ENCODE assay signal across 8 mouse cellular contexts in the genomic region with DNA sequence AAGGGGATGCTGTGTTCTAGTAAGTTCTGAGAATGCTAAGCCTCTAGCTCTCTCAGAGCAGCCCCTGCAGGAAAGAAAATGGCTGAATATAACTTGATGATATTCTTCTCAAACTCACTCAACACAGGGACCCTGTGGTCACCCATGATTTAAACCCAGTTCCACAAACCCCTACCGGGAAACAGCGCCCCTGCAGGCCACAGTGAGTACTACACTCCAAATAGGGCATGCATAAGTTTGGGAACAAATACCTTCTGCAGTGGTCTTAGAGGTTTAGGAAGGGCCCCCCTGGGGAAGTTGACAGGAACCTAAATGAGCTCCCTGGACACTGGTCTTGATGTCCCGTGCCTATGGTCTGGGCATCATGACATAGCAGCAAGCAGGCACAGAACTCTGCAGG. TPM values are rescaled to one million over a fixed set of nuclear protein-coding genes. Genes with fewer than 3 reads are reported as not detected.
DNase-seq lines count a peak whose midpoint lies in the region; ATAC-seq and TF ChIP-seq lines count a peak whose summit lies in the region.

No protein-coding gene starts in this region.

- H3K27me3 ChIP-seq in forebrain, postnatal 0 days (ENCODE audit: insufficient read depth, low read length) = no peaks in the 10 kb centered on the region
- no peaks in the 10 kb centered on the region for H3K27me3 ChIP-seq in forebrain, embryonic 16.5 days (replicated peaks; ENCODE audit: control insufficient read depth, insufficient read depth, low read length)
- H3K27me3 ChIP-seq in midbrain, postnatal 0 days (ENCODE audit: insufficient read depth, low read length) = no peaks in the 10 kb centered on the region
- H3K27me3 ChIP-seq in midbrain, embryonic 13.5 days = no peaks in the 10 kb centered on the region
- H3K27me3 ChIP-seq in limb, embryonic 10.5 days (ENCODE audit: low read depth, poor library complexity, severe bottlenecking) = no peaks in the 10 kb centered on the region

- DNase-seq in forebrain, postnatal 0 days = no peak
- no peak for DNase-seq in midbrain, postnatal 0 days (ENCODE audit: low spot score)
- peak; percentile 49 for DNase-seq in limb, embryonic 10.5 days (ENCODE audit: low spot score)
- DNase-seq in thymus, postnatal 14 days = peak; percentile 51
- DNase-seq in heart, adult 8-10 months (ENCODE audit: low spot score) = no peak

- TF ChIP-seq CTCF in forebrain, postnatal 0 days (IDR thresholded peaks at IDR 0.05; ENCODE audit: low read depth) = peak; percentile 69
- peak; percentile 73 for TF ChIP-seq CTCF in midbrain, postnatal 0 days (IDR thresholded peaks at IDR 0.05)

- no peak overlapping the region for H3K27ac ChIP-seq in forebrain, postnatal 0 days (ENCODE audit: low read depth, low read length)
- no peak overlapping the region for H3K27ac ChIP-seq in forebrain, embryonic 16.5 days (ENCODE audit: low read length)
- no peak overlapping the region for H3K27ac ChIP-seq in midbrain, postnatal 0 days (ENCODE audit: low read depth, low read length)
- no peak overlapping the region for H3K27ac ChIP-seq in midbrain, embryonic 13.5 days
- H3K27ac ChIP-seq in limb, embryonic 10.5 days = no peak overlapping the region

- H3K4me2 ChIP-seq in forebrain, postnatal 0 days (ENCODE audit: low read depth) = no peak overlapping the region
- H3K4me2 ChIP-seq in forebrain, embryonic 16.5 days (ENCODE audit: low read length) = no peak overlapping the region
- H3K4me2 ChIP-seq in midbrain, postnatal 0 days (ENCODE audit: low read depth, low read length, poor library complexity, severe bottlenecking) = no peak overlapping the region
- H3K4me2 ChIP-seq in midbrain, embryonic 13.5 days (replicated peaks) = no peak overlapping the region

- no peaks in the 10 kb centered on the region for H3K36me3 ChIP-seq in forebrain, postnatal 0 days (ENCODE audit: insufficient read depth)
- no peaks in the 10 kb centered on the region for H3K36me3 ChIP-seq in forebrain, embryonic 16.5 days (ENCODE audit: control insufficient read depth, insufficient read depth)
- H3K36me3 ChIP-seq in midbrain, postnatal 0 days (ENCODE audit: insufficient read depth, low read length) = no peaks in the 10 kb centered on the region
- no peaks in the 10 kb centered on the region for H3K36me3 ChIP-seq in midbrain, embryonic 13.5 days
- H3K36me3 ChIP-seq in limb, embryonic 10.5 days = no peaks in the 10 kb centered on the region

- no peak for ATAC-seq in forebrain, postnatal 0 days
- ATAC-seq in forebrain, embryonic 16.5 days = no peak
- ATAC-seq in midbrain, postnatal 0 days (ENCODE audit: low FRiP score) = no peak
- ATAC-seq in midbrain, embryonic 13.5 days = no peak
- ATAC-seq in frontal cortex, adult (ENCODE audit: low TSS enrichment) = no peak

- 42% methylated on average over 3 of the region's 3 CpGs for WGBS in forebrain, postnatal 0 days
- WGBS in forebrain, embryonic 16.5 days = 38% methylated on average over 3 of the region's 3 CpGs
- WGBS in midbrain, postnatal 0 days = 57% methylated on average over 3 of the region's 3 CpGs
- WGBS in midbrain, embryonic 13.5 days = 46% methylated on average over 3 of the region's 3 CpGs
- 52% methylated on average over 3 of the region's 3 CpGs for WGBS in limb, embryonic 10.5 days

- no peak overlapping the region for H3K9ac ChIP-seq in forebrain, postnatal 0 days
- H3K9ac ChIP-seq in forebrain, embryonic 16.5 days (replicated peaks; ENCODE audit: low read depth, low read length) = no peak overlapping the region
- no peak overlapping the region for H3K9ac ChIP-seq in midbrain, postnatal 0 days (replicated peaks; ENCODE audit: low read length, poor library complexity, severe bottlenecking)
- no peak overlapping the region for H3K9ac ChIP-seq in midbrain, embryonic 13.5 days (replicated peaks)

- no peak overlapping the region for H3K4me3 ChIP-seq in forebrain, postnatal 0 days (ENCODE audit: low read depth, low read length)
- H3K4me3 ChIP-seq in forebrain, embryonic 16.5 days (replicated peaks; ENCODE audit: low read length) = no peak overlapping the region
- H3K4me3 ChIP-seq in midbrain, postnatal 0 days (ENCODE audit: low read depth, low read length) = no peak overlapping the region
- no peak overlapping the region for H3K4me3 ChIP-seq in midbrain, embryonic 13.5 days (replicated peaks)
- no peak overlapping the region for H3K4me3 ChIP-seq in limb, embryonic 10.5 days

- H3K4me1 ChIP-seq in forebrain, postnatal 0 days (ENCODE audit: insufficient read depth) = no peaks in the 10 kb centered on the region
- no peaks in the 10 kb centered on the region for H3K4me1 ChIP-seq in forebrain, embryonic 16.5 days (replicated peaks; ENCODE audit: control insufficient read depth, insufficient read depth, low read length)
- no peaks in the 10 kb centered on the region for H3K4me1 ChIP-seq in midbrain, postnatal 0 days (ENCODE audit: insufficient read depth, low read length)
- peaks cover 6% of the 10 kb centered on the region for H3K4me1 ChIP-seq in midbrain, embryonic 13.5 days (replicated peaks)
- H3K4me1 ChIP-seq in limb, embryonic 10.5 days = no peaks in the 10 kb centered on the region

- H3K9me3 ChIP-seq in forebrain, postnatal 0 days (ENCODE audit: low read length) = no peaks in the 10 kb centered on the region
- H3K9me3 ChIP-seq in forebrain, embryonic 16.5 days (ENCODE audit: control insufficient read depth, low read length) = no peaks in the 10 kb centered on the region
- no peaks in the 10 kb centered on the region for H3K9me3 ChIP-seq in midbrain, postnatal 0 days (ENCODE audit: low read length)
- no peaks in the 10 kb centered on the region for H3K9me3 ChIP-seq in midbrain, embryonic 13.5 days
- no peaks in the 10 kb centered on the region for H3K9me3 ChIP-seq in limb, embryonic 10.5 days (replicated peaks)

RNA-seq across cellular contexts. Expression of gene Lgi2, which starts 19.3 kb away (rescaled TPM):
- 14.6 and 15.1 TPM in 2 replicates for total RNA-seq in forebrain, postnatal 0 days (2014; rRNA removed)
- 4.3 and 6.1 TPM in 2 replicates for polyA plus RNA-seq in forebrain, postnatal 0 days (2015; fragmentation: Nextera tagmentation; extraction: Ambion mirVana)
- 2.0 and 2.7 TPM in 2 replicates for polyA plus RNA-seq in forebrain, embryonic 16.5 days (2015; fragmentation: Nextera tagmentation; extraction: Ambion mirVana)
- 24.0 and 25.2 TPM in 2 replicates for total RNA-seq in midbrain, postnatal 0 days (2014; rRNA removed)
- 8.5 and 9.8 TPM in 2 replicates for polyA plus RNA-seq in midbrain, postnatal 0 days (2015; fragmentation: Nextera tagmentation; extraction: Ambion mirVana)
- polyA plus RNA-seq in midbrain, embryonic 13.5 days (2015; fragmentation: Nextera tagmentation; extraction: Ambion mirVana) = 1.8 and 2.0 TPM in 2 replicates
- 0.88 and 1.1 TPM in 2 replicates for polyA plus RNA-seq in limb, embryonic 10.5 days (2016; fragmentation: Nextera tagmentation; extraction: Ambion mirVana)
- under 1 TPM; 0.47 to 0.97 (median 0.67) TPM for total RNA-seq in heart, adult 8-10 months (2022)

Comparison
In these comparisons a context has a peak if more than half of its experiments do, and no peak if none do; other contexts are left out.
1. DNase-seq: peak in limb, embryonic 10.5 days (single experiment) and thymus, postnatal 14 days (single experiment); none in forebrain, postnatal 0 days (single experiment), midbrain, postnatal 0 days (single experiment) and heart, adult 8-10 months (single experiment).